Mouse (Mus musculus): ENCODE measurements around the gene Ebf1.

DNA sequence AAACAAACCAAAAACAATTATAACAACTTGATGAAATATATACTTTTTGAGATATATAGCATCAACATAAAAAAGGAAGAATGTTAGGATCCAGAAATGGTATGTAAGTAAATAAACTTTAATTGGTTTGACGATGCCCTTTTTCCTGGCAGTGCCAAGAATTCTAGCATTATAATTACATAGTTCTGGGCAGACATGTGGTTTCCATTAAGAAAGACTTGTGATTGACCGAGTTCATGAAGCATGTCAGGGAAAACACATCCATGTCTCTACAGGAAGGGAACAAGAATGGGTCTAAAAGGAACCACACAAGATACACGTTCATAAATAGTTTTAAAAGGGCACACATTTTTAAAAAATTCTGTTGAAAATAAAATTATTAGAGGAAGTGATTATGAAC, 110.3 kb downstream of the Ebf1 start:
- TF ChIP-seq GATA1 (IDR thresholded peaks at IDR 0.05; ENCODE audit: borderline replicate concordance, low read length) (no peak), FLI1 (IDR thresholded peaks at IDR 0.05; ENCODE audit: low read length) (no peak)
